Mouse (Mus musculus) heart, embryonic 16.5 days (tissue): Measurements from ENCODE around the gene Dbi. TPM values are rescaled to one million over a fixed set of nuclear protein-coding genes. Genes with fewer than 3 reads are reported as not detected.

Source experiments
- ATAC-seq: fragments of 200-750 bp; cut with Nextera tagmentation; replicated peaks from 2 replicates; pipeline ENCODE4 v1.8.0; 2017; ENCODE audit warnings: moderate number of reproducible peaks; ENCODE audit not compliant: insufficient read depth, low FRiP score; ENCODE audit errors: extremely low read depth
- H3K27ac ChIP-seq: fragments of 300-500 bp; sonication (generic); 2 replicates; pipeline ENCODE4 v1.5.1; 2014; ENCODE audit warnings: mild to moderate bottlenecking, low read length, control low read depth, moderate library complexity
- H3K27me3 ChIP-seq: fragments of 300-500 bp; sonication (generic); 2 replicates; pipeline ENCODE4 v1.6.1; 2014; ENCODE audit warnings: low read length, mixed read lengths; ENCODE audit not compliant: control insufficient read depth, insufficient read depth
- H3K36me3 ChIP-seq: fragments of 300-500 bp; sonication (generic); 2 replicates; pipeline ENCODE4 v1.6.1; 2014; ENCODE audit not compliant: control insufficient read depth, insufficient read depth
- H3K4me1 ChIP-seq: fragments of 300-500 bp; sonication (generic); 2 replicates; pipeline ENCODE4 v1.6.1; 2014; ENCODE audit warnings: low read length, mixed read lengths; ENCODE audit not compliant: control insufficient read depth, insufficient read depth
- H3K4me2 ChIP-seq: fragments of 300-500 bp; sonication (generic); 2 replicates; pipeline ENCODE4 v1.6.1; 2014; ENCODE audit warnings: low read depth, mild to moderate bottlenecking, control low read depth, low read length
- H3K4me3 ChIP-seq: fragments of 300-500 bp; sonication (generic); 2 replicates; pipeline ENCODE4 v1.5.1; 2014; ENCODE audit warnings: mild to moderate bottlenecking, control low read depth, low read length
- H3K9ac ChIP-seq: fragments of 300-500 bp; sonication (generic); 2 replicates; pipeline ENCODE4 v1.6.1; 2014; ENCODE audit warnings: low read length, control low read depth
- H3K9me3 ChIP-seq: fragments of 300-500 bp; sonication (generic); replicated peaks from 2 replicates; pipeline ENCODE4 v1.6.1; 2016; ENCODE audit warnings: low read length; ENCODE audit not compliant: control insufficient read depth
- WGBS: fragments of 180-500 bp; shearing (Covaris S2); extraction: QIAGEN DNeasy Blood & Tissue Kit; methylation state at CpG from one replicate; pipeline ENCODE4 v1.1.7; 2014; 5-methylcytosine and 5-hydroxymethylcytosine counted together
- polyA plus RNA-seq: library from polyadenylated mRNA; unstranded; fragments of >200 nt; fragmentation: Nextera tagmentation; extraction: Ambion mirVana; gene quantifications from 2 replicates; pipeline ENCODE4 v1.2.1, GENCODE M21; 2015

The Dbi gene
- polyA plus RNA-seq, 1 experiment from 2014 or later, result 676 TPM

DNA sequence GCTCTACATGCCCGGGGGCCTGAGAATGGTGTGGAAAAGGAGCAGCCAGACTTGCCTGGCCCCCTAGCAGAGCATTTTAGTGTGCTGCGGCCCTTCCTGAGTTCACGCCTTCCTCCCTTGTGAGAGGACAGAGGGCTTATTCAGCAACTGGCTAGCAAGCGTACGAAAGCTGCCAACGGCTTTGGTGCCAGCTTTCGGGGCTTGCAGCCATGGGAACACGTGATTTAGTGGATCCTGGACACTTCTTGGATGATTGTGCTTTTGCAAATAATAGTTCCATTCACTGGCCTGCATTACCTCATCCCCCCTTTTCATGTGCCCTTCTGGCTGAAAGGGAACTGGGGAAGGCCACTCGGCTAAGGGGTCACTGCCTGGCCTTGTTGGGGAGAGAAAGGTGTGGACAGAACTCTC, 5.2 kb downstream of the Dbi start:
- no peak overlapping the region for H3K4me3 ChIP-seq
- ATAC-seq, result no peak
- WGBS, result 75% methylated on average over 9 of the region's 9 CpGs
- H3K27ac ChIP-seq, result peak overlapping the region; percentile 73
- H3K4me2 ChIP-seq, result no peak overlapping the region
- H3K9ac ChIP-seq, result 0 out of 2 replicates have a peak overlapping the region, but pooled peaks have one; percentile 7
- H3K4me1 ChIP-seq, result peaks cover 39% of the 10 kb centered on the region
- H3K9me3 ChIP-seq, result peaks cover 7% of the 10 kb centered on the region
- H3K27me3 ChIP-seq, result no peaks in the 10 kb centered on the region
- H3K36me3 ChIP-seq, result peaks cover 32% of the 10 kb centered on the region

DNA sequence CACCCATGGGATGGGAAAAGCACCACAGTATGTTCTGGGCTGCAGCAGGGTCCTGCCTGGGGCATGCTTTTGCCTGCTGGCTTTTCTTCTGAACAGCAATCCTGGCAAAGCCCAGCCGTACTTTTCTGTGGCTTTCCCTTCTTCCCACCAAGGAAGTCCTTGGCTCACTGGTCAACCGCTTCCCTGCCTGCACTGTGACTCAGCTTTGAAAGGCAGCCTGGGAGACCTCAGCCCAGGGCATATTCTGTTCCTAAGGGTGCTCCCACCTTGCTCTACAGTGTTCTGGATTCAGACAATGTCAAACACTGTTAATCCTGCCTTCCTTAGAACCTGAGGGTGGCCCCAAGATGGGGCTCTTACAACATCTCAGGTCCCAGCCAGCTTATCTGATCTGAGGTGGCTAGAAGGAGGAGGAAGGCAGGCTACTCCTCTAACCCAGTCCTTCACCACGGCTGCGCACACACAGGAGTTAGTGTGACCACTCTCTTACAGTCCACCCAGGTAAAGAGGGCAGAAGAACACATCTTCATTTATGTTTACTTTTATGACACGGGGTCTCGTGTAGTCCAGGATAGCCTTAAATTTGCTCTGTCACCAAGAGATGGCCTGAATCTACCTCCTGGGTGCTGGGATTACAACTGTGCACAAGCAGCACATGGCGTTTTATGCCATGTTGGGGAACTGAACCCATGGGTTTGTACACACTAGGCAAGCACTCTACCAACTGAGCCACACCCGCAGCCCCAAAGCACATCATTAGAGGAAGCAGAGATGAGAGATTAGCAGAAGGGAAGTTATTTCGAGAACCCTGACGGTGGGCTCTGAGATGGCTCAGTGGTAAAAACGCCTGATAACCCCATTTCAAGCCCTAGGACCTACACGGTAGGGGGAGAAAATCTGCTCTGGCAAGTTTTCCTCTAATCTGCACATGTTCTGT, 8.4 kb downstream of the Dbi start:
- H3K36me3 ChIP-seq, result peaks cover 29% of the 10 kb centered on the region
- no peak for ATAC-seq
- no peak overlapping the region for H3K4me3 ChIP-seq
- H3K4me1 ChIP-seq, result peaks cover 16% of the 10 kb centered on the region
- no peak overlapping the region for H3K9ac ChIP-seq
- H3K27me3 ChIP-seq, result no peaks in the 10 kb centered on the region
- H3K4me2 ChIP-seq, result no peak overlapping the region
- H3K9me3 ChIP-seq, result peaks cover 7% of the 10 kb centered on the region
- H3K27ac ChIP-seq, result no peak overlapping the region
- WGBS, result 79% methylated on average over 12 of the region's 12 CpGs

DNA sequence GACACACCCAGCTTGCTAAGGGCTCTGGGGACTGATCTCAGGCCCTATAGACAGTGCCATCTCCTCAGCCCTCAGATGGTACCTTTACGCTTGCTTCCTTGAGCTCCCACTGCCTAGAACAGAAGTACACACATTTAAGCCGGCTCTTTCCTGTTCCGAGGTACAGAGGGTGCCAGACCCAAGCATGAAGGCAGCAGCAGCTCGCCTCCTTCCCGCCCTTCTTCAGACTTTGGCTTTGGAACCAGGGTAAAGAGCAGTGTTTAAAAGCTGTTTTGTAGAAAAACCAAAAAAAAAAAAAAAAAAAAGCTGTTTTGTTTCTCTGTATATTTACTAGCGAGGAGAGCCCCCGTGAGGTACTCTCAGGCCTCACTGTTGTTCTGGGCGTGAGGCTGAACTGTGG, 9.1 kb downstream of the Dbi start:
- no peak overlapping the region for H3K27ac ChIP-seq
- no peak overlapping the region for H3K4me3 ChIP-seq
- H3K4me2 ChIP-seq, result no peak overlapping the region
- peaks cover 12% of the 10 kb centered on the region for H3K4me1 ChIP-seq
- peaks cover 7% of the 10 kb centered on the region for H3K9me3 ChIP-seq
- no peak overlapping the region for H3K9ac ChIP-seq
- no peaks in the 10 kb centered on the region for H3K27me3 ChIP-seq
- no peak for ATAC-seq
- H3K36me3 ChIP-seq, result peaks cover 29% of the 10 kb centered on the region
- 94% methylated on average over 8 of the region's 8 CpGs for WGBS

DNA sequence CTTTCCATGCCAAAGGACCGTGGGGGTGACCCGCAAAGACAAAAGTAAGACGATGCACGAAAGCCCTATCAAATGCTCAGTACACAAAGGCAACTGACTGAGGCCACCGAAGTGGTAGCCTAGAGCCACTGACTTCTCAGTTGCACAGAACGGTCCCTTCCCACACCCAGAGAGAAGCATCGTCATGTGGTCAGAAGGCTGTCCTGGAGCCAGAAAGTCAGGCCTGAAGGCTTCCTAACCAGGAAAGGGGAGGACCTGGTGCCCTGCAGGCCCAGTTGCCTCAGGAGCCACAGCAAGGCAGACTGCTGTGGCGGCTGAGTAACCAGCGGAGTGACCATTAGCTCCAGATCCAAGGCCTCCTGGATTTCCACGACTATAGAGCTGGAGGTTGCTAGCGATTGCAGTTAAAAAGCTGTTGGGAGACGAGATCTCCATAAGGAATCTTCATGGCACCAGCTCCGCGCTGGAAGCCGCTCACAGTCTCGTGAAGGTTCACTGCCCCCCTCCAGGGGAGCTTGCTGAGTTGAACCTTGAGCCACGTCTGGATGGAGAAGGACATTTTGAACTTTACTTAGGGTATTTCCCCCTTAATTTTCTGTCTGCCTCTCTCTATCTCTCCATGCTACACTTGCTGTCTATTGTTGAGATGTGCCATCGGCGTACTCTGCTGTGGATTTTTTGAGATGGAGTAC, 11.0 kb downstream of the Dbi start:
- H3K4me2 ChIP-seq, result no peak overlapping the region
- H3K36me3 ChIP-seq, result peaks cover 16% of the 10 kb centered on the region
- H3K27me3 ChIP-seq, result no peaks in the 10 kb centered on the region
- no peak overlapping the region for H3K9ac ChIP-seq
- ATAC-seq, result no peak
- WGBS, result 86% methylated on average over 19 of the region's 19 CpGs
- no peaks in the 10 kb centered on the region for H3K4me1 ChIP-seq
- H3K27ac ChIP-seq, result no peak overlapping the region
- peaks cover 7% of the 10 kb centered on the region for H3K9me3 ChIP-seq
- H3K4me3 ChIP-seq, result no peak overlapping the region

DNA sequence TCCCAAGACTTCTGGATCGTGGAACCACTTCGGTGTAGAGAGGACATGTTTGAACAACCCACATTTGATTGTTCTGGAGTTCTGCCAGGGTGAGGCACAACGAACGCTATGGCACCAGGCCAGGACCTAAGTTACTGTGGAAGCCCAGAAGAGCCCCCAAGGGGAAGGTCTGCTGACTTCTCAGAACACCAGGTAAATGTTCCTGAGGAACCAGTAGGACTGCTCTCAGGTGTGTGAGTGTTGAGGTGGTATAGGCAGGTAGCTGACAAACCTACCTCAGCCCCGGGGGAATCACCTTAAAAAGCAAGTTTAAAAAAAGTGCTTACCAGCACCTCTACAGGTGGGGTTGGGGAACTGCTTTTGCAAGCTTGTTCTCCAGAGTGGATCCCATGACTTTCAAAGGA, 15.3 kb downstream of the Dbi start:
- no peak overlapping the region for H3K4me3 ChIP-seq
- ATAC-seq, result peak; percentile 32; the same call in 1 of the 2 replicates
- no peak overlapping the region for H3K9ac ChIP-seq
- H3K4me1 ChIP-seq, result no peaks in the 10 kb centered on the region
- H3K27ac ChIP-seq, result no peak overlapping the region
- H3K9me3 ChIP-seq, result no peaks in the 10 kb centered on the region
- H3K4me2 ChIP-seq, result no peak overlapping the region
- H3K36me3 ChIP-seq, result no peaks in the 10 kb centered on the region
- no peaks in the 10 kb centered on the region; the same call in 1 of the 2 replicates for H3K27me3 ChIP-seq
- 32% methylated on average over 5 of the region's 5 CpGs for WGBS

DNA sequence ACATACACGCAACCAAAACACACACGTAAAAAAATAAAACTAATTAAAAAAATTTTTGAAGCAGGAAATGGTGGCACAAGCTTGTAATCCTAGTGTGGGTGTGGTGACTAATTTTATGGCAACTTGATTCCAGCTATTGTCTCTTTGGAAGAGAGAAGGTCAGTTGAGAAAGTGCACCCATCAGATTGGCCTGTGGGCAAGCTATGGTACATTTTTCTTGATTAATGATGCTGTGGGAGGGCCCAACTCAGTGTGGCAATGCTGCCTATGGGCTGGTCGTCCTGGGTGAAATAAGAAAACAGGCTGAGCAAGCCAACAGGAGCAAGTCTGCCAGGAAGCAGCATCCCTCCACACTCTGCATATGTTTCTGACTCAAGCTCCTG, 19.7 kb downstream of the Dbi start:
- Histone ChIP-seq H3K36me3 (no peaks in the 10 kb centered on the region), H3K4me2 (no peak overlapping the region), H3K9me3 (no peaks in the 10 kb centered on the region), H3K9ac (no peak overlapping the region), H3K27ac (no peak overlapping the region), H3K4me3 (no peak overlapping the region), H3K4me1 (no peaks in the 10 kb centered on the region), H3K27me3 (no peaks in the 10 kb centered on the region; the same call in 1 of the 2 replicates)
- 80% methylated on average over 3 of the region's 3 CpGs for WGBS
- ATAC-seq, result no peak

DNA sequence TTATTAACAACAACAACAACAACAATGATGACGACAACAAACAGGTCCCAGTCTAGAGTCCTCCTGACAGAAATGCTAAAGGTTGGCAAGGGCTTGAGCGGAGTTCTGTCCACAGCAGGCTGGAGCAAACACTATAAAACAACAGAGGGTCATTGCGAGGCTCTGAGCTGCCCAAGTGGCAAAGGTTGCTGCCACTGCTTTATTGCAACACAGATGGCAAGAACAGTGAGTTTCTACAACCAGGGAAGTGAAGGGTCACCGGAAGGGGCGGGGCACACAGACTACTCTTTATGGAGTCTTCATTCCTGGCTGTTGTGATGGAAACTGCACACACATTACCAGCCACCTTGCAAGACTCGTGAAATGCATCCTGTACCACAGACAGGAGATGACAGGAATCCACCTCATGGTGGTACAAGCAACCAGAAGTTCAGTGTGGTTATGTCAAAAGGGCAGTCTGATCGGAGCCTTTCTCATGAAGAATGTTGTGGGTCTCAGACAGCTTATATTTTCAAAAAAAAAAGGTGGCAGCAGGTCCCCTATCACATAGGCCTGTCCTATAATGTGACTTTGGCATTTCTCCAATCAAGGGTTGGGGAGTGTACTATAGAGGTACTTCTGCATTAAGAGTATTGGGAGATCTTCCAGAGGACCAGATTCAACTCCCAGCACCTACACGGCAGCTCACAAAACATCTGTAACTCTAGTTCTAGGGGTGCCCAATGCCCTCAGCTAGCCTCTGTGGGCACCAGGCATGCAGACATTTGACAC, 20.2 kb downstream of the Dbi start:
- 76% methylated on average over 8 of the region's 8 CpGs for WGBS
- no peak overlapping the region for H3K27ac ChIP-seq

DNA sequence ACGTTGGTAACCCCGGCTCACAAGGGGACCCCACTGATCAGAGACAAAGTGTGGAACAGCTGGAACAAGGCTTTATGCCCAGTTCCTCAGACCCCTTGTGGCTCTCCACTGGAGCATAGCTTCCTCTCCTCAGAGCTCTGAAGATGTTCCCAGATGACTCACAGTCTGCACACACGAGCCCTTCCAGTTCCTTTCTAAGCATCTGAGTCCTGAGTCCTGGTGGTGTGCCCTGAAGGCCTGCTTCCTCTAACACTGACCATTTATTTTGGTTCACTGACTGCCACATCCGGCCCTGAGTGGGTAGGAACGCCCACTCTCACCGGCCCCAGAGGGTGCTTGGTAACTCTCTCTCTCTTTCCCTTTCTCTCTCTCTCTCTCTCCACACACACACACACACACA, 21.4 kb downstream of the Dbi start:
- no peak overlapping the region for H3K27ac ChIP-seq
- 52% methylated on average over 6 of the region's 6 CpGs for WGBS
- H3K9ac ChIP-seq, result no peak overlapping the region
- H3K36me3 ChIP-seq, result no peaks in the 10 kb centered on the region
- H3K27me3 ChIP-seq, result no peaks in the 10 kb centered on the region; the same call in 1 of the 2 replicates
- ATAC-seq, result no peak
- H3K4me3 ChIP-seq, result no peak overlapping the region
- H3K9me3 ChIP-seq, result no peaks in the 10 kb centered on the region
- no peaks in the 10 kb centered on the region for H3K4me1 ChIP-seq
- no peak overlapping the region for H3K4me2 ChIP-seq

More for the DNA sequence above, 20.2 kb downstream of the Dbi start:
- Histone ChIP-seq H3K27me3 (no peaks in the 10 kb centered on the region; the same call in 1 of the 2 replicates), H3K9me3 (no peaks in the 10 kb centered on the region), H3K9ac (no peak overlapping the region), H3K4me3 (no peak overlapping the region), H3K4me2 (no peak overlapping the region), H3K4me1 (no peaks in the 10 kb centered on the region), H3K36me3 (no peaks in the 10 kb centered on the region)
- ATAC-seq, result no peak
